Mouse (Mus musculus) retina, adult 2 months (tissue): Measurements from ENCODE around the gene Ikzf2.

Source experiments
- DNase-seq: peaks from one replicate; pipeline ENCODE4 v3.0.0-alpha.2; 2012; ENCODE audit warnings: low read depth, low spot score

Ikzf2 gene

DNA sequence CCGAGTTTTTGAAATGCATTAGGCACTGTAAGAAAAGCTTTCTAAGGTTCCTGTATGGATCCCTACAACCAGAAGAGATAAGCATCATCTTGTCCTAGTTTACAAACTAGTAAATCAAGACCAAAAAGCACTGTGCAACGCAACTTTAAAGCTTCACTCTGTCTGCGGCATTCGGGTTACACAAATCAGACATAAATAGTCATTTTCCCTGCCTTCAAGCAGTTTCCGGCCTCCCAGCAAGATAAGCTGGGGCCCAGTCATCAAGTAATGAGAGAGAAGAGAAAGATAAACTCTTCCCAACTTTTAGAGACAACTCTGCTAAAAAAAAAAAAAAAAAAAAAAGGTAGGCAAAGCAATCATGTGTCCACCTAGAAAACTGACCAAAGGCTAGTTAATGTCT is 19.6 kb downstream of the Ikzf2 start:
- DNase-seq: no peak

DNA sequence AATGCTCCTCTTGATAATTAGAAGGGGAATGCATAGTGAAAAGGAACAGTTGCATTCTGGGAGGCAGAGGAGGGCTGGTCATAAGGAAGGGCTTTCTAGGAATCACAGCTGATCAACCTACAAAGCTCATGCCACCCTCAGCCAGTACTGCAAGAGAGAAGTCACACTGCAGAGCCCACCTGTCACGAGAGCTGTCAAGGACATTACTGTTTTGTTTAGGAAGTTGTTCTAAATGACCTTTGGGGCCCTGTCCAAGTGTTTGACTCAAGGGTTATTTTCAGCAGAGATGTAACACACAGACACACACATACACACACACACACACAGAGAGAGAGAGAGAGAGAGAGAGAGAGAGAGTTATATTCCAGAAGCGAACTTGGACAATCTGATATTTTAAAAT is 27.3 kb downstream of the Ikzf2 start:
- DNase-seq: no peak

DNA sequence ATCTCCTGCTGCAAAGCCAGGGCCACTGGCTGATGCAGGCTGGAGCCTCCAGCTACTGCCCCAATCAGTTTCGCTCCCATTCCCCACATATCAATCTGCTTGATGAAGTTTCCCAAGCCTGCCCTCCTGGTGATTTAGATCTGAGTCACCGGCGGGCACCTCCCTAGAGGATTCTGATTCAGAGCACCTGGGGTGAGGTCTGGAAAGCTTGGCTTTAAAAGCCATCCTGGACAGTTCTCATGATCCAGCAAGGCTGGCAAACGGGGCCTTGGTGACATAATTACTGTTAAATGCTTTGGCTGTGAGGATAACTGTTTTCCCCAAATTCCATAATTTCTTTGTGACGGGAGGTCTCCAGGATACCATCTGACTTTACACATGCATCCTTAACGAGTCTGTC is 29.0 kb downstream of the Ikzf2 start:
- DNase-seq: no peak

DNA sequence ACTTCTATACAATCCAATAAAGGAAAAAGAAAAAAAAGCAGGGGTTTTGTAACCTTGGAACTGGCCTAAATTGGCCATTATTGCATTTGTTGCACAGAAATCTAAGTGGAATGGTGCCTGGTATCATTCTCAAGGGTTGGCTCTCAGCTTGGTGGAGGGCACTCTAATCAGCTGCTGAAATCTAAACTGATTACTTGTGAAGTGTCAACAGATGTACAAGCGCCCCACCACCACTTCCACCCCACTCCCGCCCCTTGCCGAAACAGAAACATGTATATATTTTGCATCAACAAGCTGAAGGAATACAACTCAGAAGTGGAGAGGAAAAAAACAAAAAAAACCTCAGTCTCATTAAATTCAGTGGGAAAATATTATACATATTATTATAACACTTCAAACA is 29.6 kb downstream of the Ikzf2 start:
- DNase-seq: no peak

DNA sequence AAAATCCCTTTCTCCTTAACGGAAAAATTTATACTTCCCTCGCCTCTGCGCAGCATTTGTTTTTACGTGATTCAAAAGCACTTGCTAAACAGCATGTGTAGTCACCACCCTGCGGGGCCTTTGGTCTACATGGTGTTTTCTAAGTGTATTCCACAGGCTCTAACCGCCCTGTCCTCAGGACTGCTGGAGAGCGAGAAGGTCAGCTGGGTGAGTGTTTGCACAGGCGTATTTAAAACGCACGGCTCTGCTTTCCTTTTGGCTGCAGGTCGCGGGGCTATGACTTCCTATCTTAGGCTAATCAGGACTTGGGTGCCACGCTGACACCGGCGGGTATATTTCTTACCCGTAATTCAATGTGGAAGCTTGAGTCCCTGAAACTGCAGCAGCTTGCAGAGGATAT is 30.1 kb downstream of the Ikzf2 start:
- no peak for DNase-seq

DNA sequence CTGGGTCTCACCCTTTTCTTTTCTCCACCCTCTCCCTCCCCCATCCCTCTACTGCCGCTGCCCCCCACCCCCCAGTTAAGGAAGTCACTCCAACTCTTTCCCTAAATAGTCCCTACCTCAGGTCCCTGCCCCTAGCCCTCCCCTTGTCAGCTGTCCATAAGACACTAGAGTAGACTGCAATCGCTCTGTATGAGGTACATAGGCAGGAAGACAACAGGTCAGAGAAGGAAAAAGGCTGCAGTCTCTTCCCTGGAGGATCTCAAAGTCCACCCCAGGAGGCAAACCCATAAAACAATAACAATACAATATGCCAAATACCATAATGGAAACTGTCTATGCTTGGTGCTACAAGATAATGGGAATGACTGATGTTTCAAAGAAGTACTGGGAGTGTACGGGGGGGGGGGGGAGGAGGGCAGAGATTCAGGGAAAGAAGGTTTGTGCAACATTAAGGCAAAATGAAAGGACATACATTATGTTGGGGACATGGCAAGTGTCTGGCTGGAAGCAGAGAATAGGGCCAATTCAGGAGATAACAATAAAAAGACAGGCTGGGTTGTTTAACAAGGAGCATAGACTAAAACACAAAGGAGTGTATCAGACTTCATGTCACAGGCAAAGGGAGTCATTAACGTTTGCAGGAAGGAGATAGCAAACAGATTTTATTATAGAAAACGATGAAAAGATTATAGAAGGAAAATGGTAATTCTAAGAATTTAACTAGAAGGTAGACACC is 30.8 kb downstream of the Ikzf2 start:
- DNase-seq: no peak

DNA sequence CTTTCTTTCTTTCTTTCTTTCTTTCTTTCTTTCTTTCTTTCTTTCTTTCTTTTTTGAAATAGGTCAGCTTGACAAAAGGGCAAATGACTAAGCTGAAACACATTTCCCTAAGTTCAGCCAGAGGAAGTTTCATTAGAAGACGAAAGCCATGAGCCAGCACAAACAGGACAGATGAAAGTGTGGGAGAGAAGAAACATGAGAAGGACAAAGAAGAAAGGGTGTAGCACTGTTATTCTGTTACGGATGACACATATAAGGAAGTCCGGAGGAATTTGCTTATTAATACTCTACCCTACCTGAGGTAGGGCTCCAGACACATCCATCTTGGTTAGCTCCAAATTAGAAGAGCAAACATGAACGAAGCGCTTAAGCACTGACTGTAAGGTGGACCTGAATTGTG is 31.7 kb downstream of the Ikzf2 start:
- no peak for DNase-seq

DNA sequence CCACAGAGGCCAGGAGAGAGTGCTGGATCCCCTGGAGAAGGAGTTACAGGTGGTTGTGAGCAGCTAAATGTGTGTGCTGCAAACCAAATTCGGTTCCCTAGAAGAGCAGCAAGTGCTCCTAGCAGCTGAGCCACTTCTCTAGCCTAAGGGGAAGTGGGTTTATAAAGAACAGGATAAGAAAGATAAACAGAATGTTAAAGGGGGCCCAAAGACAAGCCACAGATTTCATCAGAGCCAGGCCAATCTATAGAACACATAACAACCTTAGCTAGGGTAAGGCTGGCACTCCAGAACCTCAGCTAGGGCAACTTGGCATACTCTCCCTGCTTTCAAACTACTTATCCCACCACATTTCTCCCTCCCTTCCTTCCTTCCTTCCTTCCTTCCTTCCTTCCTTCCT is 32.1 kb downstream of the Ikzf2 start:
- DNase-seq: no peak

DNA sequence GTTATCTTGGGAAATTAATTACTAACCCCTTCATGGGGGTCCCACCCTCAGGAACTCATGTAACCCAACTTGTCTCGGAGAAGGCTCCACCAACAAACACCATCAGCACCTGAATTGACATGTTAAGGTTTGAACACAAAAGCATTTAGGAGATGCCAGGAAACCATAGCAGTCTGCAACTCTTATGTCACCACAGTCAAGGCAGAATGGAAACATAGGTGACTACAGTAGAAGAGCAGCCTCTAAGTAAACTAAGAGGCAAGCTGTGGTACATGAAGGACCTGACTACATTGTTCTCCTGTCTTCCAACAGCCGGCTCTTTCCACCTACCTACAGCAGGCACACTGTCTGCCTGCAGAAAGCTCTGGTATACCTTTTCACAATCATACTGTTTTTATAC is 33.6 kb downstream of the Ikzf2 start:
- no peak for DNase-seq

DNA sequence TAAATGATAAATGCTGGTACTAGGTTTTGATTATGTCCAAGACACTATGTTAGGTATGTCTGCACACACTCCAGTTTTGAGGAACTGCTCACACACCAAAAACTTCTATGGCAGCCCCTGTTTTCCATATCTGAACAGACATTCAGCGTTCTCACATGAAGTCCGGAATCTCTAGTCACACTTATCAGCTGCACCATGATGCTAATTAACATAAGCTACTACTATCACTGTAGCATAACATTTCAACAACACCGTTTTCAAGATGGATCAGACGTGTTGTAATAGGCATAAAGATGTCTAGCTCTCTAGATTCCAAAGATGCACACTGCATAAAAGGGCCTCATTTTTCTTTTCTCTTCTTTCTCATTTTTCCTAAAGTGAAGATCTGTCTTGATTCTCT is 43.9 kb downstream of the Ikzf2 start:
- DNase-seq: no peak

DNA sequence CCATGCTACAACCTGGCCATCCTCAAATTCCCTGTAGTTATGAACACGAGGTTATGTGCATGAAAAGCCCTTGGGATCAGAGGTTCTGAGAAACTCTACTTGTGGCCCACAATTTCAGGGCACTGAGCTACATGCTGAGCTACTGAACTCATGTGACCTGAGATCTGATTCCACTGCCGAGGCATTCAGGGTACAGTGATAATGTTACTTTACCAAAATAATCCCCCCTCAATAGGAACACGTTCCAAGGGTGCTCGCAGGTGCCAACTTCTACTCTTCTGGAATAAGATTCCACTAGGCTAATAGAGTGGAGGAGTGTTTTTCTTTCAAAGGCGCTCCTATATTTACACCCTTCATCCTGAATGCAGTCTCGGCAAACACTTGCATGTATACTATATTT is 45.1 kb downstream of the Ikzf2 start:
- no peak for DNase-seq

DNA sequence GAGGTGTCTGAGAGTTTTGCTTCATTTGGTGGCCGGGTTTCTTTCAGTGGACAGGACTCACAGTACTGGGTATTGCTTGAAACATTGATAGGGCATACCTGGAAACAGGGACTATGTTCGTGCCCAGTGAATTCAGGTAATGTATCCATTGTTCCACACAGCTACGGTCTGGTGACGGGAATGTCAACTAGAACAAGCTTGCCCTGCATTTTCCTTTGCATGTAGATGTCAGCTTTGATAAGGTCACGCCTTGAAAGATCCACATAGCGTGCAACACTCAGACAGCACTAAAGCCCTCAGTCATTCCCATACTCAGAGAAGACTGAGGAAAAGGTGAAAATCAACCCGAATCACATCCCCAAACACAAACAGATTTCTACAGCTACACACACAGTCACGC is 48.7 kb downstream of the Ikzf2 start:
- no peak for DNase-seq

DNA sequence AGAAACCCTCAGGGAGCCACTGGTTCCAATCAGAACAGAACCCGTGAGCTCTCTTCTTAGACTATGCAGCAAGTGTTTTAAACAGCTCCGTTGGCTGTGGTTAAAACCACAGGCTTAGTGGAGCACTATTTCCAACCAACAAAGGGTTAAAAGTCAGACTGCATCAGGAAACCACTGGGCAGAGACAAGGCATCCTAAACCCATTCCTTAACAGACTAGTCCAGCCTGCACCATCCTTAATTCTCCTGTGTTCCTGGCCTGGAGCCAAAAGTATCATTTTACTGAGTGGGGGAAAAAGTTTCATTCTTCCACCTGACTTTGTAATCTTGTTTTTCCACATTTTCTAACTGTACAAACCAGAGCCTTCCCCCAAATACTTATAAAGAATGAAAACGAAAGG is 49.1 kb downstream of the Ikzf2 start:
- no peak for DNase-seq

DNA sequence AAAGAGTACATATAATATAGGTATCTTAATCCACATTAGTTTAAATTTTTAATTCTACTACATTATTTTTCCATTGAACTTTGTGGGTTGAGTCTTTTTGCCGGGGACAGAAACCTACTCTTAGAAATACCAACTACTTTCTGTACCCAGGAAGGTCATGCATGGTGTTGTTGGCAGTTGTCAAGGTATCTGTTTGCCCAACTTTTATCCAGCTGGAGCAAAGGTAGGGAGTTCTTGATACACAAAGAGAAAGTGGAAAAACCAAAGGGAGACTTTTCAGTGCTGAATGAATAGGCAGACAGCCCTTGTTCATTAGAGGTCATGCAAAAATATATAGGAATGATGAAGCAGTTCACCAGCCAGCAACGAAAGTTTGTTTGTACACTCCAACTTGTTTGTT is 52.8 kb downstream of the Ikzf2 start:
- DNase-seq: no peak

DNA sequence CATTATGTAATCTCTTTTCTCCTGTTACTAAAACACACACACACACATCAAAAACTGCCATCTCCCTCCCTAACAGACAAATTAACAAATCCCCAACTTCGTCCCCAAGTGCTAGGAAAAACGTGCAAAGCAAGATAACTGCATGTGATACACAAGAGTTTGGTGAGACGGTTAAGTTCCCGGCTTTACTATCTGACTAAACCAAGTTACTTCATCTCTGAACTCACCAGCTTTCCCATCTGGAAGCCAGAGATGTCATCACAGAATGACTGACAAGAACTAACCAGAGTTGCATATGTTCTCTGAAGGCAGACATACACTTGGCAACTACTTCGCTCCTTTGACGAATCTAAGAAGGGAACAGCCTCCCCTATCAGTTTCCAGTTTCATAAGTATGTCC is 56.5 kb downstream of the Ikzf2 start:
- DNase-seq: no peak

DNA sequence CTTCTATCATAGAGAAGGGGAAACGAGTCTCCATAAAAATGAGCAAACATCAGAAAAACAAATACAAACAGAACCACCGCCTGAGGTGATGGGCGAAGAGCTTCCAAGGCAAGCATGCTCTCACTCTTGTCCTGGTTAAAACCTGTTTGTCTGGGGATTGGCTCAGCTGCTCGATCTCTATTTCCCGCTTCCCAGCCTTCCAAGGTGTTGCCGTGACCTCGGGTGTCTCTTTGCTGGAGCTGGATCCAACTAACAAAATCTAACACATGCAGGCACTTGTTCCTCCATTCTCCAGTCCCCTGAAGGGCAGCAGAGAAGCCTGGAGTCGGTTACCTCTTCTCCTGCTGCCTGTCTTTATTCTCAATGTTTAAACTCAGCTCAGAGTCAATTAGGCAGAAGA is 57.5 kb downstream of the Ikzf2 start:
- no peak for DNase-seq

DNA sequence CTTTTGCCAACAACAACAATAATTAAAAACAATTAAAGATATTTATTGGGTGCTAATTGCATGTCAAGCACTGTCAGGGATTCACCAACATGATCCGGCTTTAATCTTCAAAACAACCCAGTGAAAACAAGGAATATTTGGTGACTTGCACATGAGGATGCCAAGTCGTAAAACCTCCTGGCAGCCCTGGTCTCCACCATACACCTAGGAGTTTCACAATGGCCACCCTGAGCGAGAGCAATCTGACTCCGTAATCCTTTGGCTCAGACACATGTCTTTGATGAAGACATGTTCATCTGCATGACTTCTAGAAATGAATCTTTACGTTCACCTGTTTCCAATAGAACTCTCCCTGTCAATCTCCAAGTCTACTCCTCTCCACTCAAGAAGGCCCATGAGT is 75.0 kb downstream of the Ikzf2 start:
- no peak for DNase-seq

DNA sequence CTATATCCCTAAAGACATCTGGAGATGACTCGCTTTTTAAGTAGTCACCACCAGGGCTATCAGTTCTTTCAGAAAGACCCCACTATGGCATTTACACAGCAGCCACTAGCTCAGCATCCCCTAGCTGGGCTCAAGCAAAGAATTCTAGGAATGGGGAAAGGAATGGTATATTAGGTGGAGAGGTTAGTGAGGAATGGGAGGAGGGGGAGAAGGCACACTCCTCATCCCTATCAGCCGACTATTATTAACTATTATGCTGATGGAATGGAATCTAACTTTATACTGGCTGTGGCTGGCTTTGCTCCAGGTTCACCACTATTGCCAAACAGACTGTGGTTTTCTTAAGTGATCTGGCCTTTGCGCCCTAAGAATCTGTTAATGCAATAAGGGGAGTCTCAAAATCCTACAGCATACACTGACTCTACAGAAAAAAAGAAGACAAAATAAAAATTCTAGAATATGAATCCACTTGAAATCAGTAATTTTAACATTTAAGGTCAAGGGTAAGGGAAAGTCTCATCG is 75.8 kb downstream of the Ikzf2 start:
- DNase-seq: no peak

DNA sequence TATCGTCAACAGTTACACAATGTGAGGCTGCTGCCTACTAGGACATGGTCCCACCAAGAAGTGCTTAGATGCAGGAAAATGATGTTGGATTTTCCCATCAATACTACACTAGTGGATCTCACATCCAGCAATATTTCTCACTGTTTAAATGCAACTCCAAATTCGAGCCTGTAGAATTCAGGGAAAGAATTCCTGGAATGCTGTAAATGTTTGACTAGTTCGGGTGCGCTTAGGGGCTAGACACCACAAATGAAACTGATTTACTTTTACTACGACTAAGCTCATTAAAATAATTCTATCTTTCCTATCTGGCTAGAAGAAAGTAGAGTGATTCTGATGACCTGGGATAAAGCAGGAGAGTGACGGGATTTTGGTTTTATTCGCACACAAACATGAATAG is 76.3 kb downstream of the Ikzf2 start:
- no peak for DNase-seq

DNA sequence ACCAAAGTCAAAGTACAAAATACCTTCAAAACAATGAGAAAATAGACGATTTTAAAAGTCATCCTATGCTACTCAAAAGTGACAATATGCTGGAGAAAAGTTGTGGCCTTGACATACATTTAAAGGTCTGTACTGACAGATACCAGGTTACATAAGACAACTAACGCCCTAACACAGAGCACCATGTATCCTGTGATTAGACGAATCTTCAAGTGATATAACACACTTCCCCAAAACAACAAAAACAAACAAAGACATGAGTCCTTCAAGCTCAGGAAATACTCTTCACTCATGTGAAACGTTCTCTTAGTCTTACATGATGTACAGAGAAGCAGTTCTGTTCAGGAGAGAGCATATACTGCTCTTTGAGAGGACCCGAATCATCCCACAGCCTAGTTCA is 78.2 kb downstream of the Ikzf2 start:
- DNase-seq: no peak

DNA sequence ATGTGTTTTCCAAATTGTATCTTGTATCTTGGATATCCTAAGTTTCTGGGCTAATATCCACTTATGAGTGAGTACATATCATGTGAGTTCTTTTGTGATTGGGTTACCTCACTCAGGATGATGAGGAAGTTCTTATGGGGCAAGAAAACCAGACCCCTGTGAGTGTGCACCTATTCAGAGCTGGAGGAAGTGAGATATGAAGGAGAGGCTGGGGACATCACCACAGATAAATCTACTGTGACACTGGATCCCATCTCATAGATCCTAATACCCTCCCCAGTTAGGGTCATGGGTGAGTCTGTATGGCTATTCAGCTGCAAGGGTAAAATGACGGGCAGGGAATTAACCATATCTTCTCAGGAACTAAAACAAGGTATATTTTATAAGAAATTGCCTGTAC is 80.2 kb downstream of the Ikzf2 start:
- no peak for DNase-seq

DNA sequence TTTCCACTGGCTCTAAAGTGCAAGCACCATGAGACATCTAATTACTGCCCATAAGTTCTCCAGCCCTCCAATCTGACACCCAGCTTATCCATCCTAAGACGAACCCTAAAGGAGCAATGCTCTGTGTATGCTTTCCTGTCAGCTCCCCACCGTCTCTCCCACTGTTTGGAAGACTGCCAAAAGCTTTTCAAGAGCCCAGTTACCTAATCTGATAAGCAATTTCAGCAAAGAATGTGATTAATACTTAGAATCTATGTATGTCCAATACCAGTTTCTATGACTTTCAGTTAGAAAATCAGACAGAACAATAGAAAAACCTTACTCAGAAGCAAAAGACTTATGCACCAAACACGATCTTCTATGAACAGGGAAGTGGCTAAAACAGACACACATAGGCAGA is 82.8 kb downstream of the Ikzf2 start:
- no peak for DNase-seq

DNA sequence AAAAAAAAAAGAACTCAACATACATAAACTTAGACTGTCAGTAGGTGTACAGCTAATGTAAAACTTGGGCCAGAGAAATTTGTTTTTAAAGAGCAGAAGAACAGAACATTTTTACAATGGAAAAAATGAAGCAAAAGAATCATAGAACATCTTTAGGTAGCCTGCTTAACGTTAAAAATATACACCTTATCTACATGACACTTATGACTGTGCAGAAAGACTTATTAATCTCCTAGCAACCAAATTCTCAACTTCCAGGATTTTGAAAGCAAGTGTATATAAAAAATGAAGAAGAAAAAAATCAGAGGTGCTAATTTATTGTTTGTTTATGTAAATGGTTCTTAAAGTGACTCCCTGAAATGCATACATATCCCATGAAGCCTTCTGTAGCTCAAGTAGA is 86.1 kb downstream of the Ikzf2 start:
- DNase-seq: no peak
